Mouse (Mus musculus) embryonic facial prominence, embryonic 14.5 days (tissue): Measurements from ENCODE around the gene Twf1. TPM values are rescaled to one million over a fixed set of nuclear protein-coding genes. Genes with fewer than 3 reads are reported as not detected.

Experiments used
- ATAC-seq: fragments of 200-750 bp; cut with Nextera tagmentation; 2 replicates; pipeline ENCODE4 v1.8.0; 2017; ENCODE audit warnings: low read depth, moderate number of reproducible peaks, moderate TSS enrichment
- DNase-seq: peaks from one replicate; pipeline ENCODE4 v3.0.0-alpha.2; 2015; ENCODE audit warnings: low spot score
- H3K27ac ChIP-seq: fragments of 300-500 bp; sonication (generic); replicated peaks from 2 replicates; pipeline ENCODE4 v1.5.1; 2014; ENCODE audit warnings: low read depth, mild to moderate bottlenecking, low read length, moderate library complexity
- H3K27me3 ChIP-seq: fragments of 300-500 bp; sonication (generic); replicated peaks from 2 replicates; pipeline ENCODE4 v1.6.1; 2014; ENCODE audit warnings: low read length; ENCODE audit not compliant: control insufficient read depth, insufficient read depth
- H3K36me3 ChIP-seq: fragments of 300-500 bp; sonication (generic); 2 replicates; pipeline ENCODE4 v1.6.1; 2014; ENCODE audit warnings: low read length, mixed read lengths; ENCODE audit not compliant: control insufficient read depth, insufficient read depth
- H3K4me1 ChIP-seq: fragments of 300-500 bp; sonication (generic); 2 replicates; pipeline ENCODE4 v1.6.1; 2014; ENCODE audit warnings: antibody characterized with exemption, low read length; ENCODE audit not compliant: control insufficient read depth, insufficient read depth
- H3K4me2 ChIP-seq: fragments of 300-500 bp; sonication (generic); 2 replicates; pipeline ENCODE4 v1.6.1; 2014; ENCODE audit warnings: low read depth, mild to moderate bottlenecking, low read length, moderate library complexity, mixed read lengths
- H3K4me3 ChIP-seq: fragments of 300-500 bp; sonication (generic); 2 replicates; pipeline ENCODE4 v1.5.1; 2014; ENCODE audit warnings: low read depth, mild to moderate bottlenecking, low read length
- H3K9ac ChIP-seq: fragments of 300-500 bp; sonication (generic); 2 replicates; pipeline ENCODE4 v1.6.1; 2014; ENCODE audit warnings: low read depth, mild to moderate bottlenecking, low read length, moderate library complexity, mixed read lengths
- H3K9me3 ChIP-seq: fragments of 300-500 bp; sonication (generic); 2 replicates; pipeline ENCODE4 v1.6.1; 2016; ENCODE audit warnings: low read length; ENCODE audit not compliant: control insufficient read depth
- WGBS: fragments of 180-500 bp; shearing (Covaris S2); extraction: QIAGEN DNeasy Blood & Tissue Kit; methylation state at CpG from one replicate; pipeline ENCODE4 v1.1.7; 2014; 5-methylcytosine and 5-hydroxymethylcytosine counted together
- polyA plus RNA-seq: library from polyadenylated mRNA; unstranded; fragments of >200 nt; fragmentation: Nextera tagmentation; extraction: Ambion mirVana; gene quantifications from 2 replicates; pipeline ENCODE4 v1.2.1, GENCODE M21; 2014

Gene Twf1
- polyA plus RNA-seq: 78.3 and 83.1 TPM in 2 replicates

GRCm38 (mm10) chr15:94589219-94590075 is at the start of gene Twf1:
Twf1 (minus strand) TSS chr15:94589889.
- peak; percentile 99 for DNase-seq
- H3K9ac ChIP-seq: peak within 1 kb of the TSS; percentile 93
- WGBS: under 1% methylated on average over 23 of the region's 70 CpGs
- H3K27me3 ChIP-seq: no peaks in the 10 kb centered on the region
- no peaks in the 10 kb centered on the region for H3K9me3 ChIP-seq
- H3K4me2 ChIP-seq: peak within 1 kb of the TSS; percentile 59
- ATAC-seq: peak; percentile 99
- H3K36me3 ChIP-seq: peaks cover 22% of the 10 kb centered on the region
- H3K27ac ChIP-seq: peak within 1 kb of the TSS; percentile 77
- H3K4me1 ChIP-seq: peaks cover 4% of the 10 kb centered on the region; the same call in 1 of the 2 replicates
- H3K4me3 ChIP-seq: peak within 1 kb of the TSS; percentile 99

GRCm38 (mm10) chr15:94639126-94639525 is 49.4 kb upstream of the Twf1 start:
- WGBS: 70% methylated on average over 2 of the region's 2 CpGs

GRCm38 (mm10) chr15:94638207-94638606 is 48.5 kb upstream of the Twf1 start:
- 72% methylated on average over 2 of the region's 2 CpGs for WGBS
- no peaks in the 10 kb centered on the region for H3K27me3 ChIP-seq
- ATAC-seq (no peak), DNase-seq (peak; percentile 38)
- H3K9me3 ChIP-seq: 0 out of 2 replicates have a peak, but pooled peaks cover 3% of the 10 kb centered on the region
- no peak overlapping the region for H3K27ac ChIP-seq
- no peak overlapping the region for H3K9ac ChIP-seq
- H3K4me3 ChIP-seq: no peak overlapping the region
- H3K4me1 ChIP-seq: no peaks in the 10 kb centered on the region
- H3K36me3 ChIP-seq: no peaks in the 10 kb centered on the region
- no peak overlapping the region for H3K4me2 ChIP-seq

More at GRCm38 (mm10) chr15:94639126-94639525, 49.4 kb upstream of the Twf1 start:
- Histone ChIP-seq H3K27ac (no peak overlapping the region), H3K4me2 (no peak overlapping the region), H3K27me3 (no peaks in the 10 kb centered on the region), H3K36me3 (no peaks in the 10 kb centered on the region), H3K4me3 (no peak overlapping the region), H3K9ac (no peak overlapping the region), H3K9me3 (0 out of 2 replicates have a peak, but pooled peaks cover 3% of the 10 kb centered on the region), H3K4me1 (no peaks in the 10 kb centered on the region)
- no peak for DNase-seq
- no peak for ATAC-seq

- Histone ChIP-seq H3K4me2 (no peak overlapping the region), H3K27me3 (peaks cover 13% of the 10 kb centered on the region), H3K36me3 (no peaks in the 10 kb centered on the region), H3K4me1 (no peaks in the 10 kb centered on the region), H3K9me3 (no peaks in the 10 kb centered on the region), H3K27ac (no peak overlapping the region), H3K4me3 (no peak overlapping the region), H3K9ac (no peak overlapping the region)
- DNase-seq: peak; percentile 40
- ATAC-seq: peak; percentile 71; the same call in 1 of the 2 replicates
- WGBS: 49% methylated on average over 11 of the region's 11 CpGs
Observed at GRCm38 (mm10) chr15:94634524-94634923, 44.8 kb upstream of the Twf1 start.

- WGBS: 68% methylated on average over 4 of the region's 4 CpGs
- Histone ChIP-seq H3K4me3 (no peak overlapping the region), H3K36me3 (no peaks in the 10 kb centered on the region), H3K4me2 (no peak overlapping the region), H3K27me3 (peaks cover 13% of the 10 kb centered on the region), H3K4me1 (no peaks in the 10 kb centered on the region), H3K9ac (no peak overlapping the region), H3K9me3 (no peaks in the 10 kb centered on the region), H3K27ac (no peak overlapping the region)
- ATAC-seq (no peak), DNase-seq (no peak)
Observed at GRCm38 (mm10) chr15:94630553-94630952, 40.9 kb upstream of the Twf1 start.

GRCm38 (mm10) chr15:94628830-94629601 is 39.3 kb upstream of the Twf1 start, which contains the start of gene Tmem117:
Tmem117 (plus strand) TSS chr15:94629232.
- Histone ChIP-seq H3K36me3 (no peaks in the 10 kb centered on the region), H3K4me1 (no peaks in the 10 kb centered on the region), H3K9me3 (no peaks in the 10 kb centered on the region), H3K4me3 (peak within 1 kb of the TSS; percentile 67), H3K27me3 (peaks cover 13% of the 10 kb centered on the region), H3K4me2 (peak within 1 kb of the TSS; percentile 100), H3K9ac (peak within 1 kb of the TSS; percentile 78), H3K27ac (no peak within 1 kb of the TSS)
- ATAC-seq (peak; percentile 89), DNase-seq (peak; percentile 23)
- under 1% methylated on average over 32 of the region's 96 CpGs for WGBS

GRCm38 (mm10) chr15:94628463-94628829 is 38.8 kb upstream of the Twf1 start:
- Histone ChIP-seq H3K9ac (peak overlapping the region; percentile 78), H3K36me3 (no peaks in the 10 kb centered on the region), H3K9me3 (no peaks in the 10 kb centered on the region), H3K27me3 (peaks cover 13% of the 10 kb centered on the region), H3K4me1 (no peaks in the 10 kb centered on the region), H3K4me3 (peak overlapping the region; percentile 67), H3K4me2 (peak overlapping the region; percentile 100), H3K27ac (no peak overlapping the region)
- ATAC-seq (no peak), DNase-seq (no peak)
- 47% methylated on average over 2 of the region's 2 CpGs for WGBS

GRCm38 (mm10) chr15:94620909-94621308 is 31.2 kb upstream of the Twf1 start:
- Histone ChIP-seq H3K9me3 (no peaks in the 10 kb centered on the region), H3K27ac (no peak overlapping the region), H3K4me3 (no peak overlapping the region), H3K9ac (no peak overlapping the region), H3K4me2 (no peak overlapping the region), H3K36me3 (no peaks in the 10 kb centered on the region), H3K27me3 (no peaks in the 10 kb centered on the region), H3K4me1 (no peaks in the 10 kb centered on the region)
- DNase-seq (no peak), ATAC-seq (no peak)
